Mouse (Mus musculus): ENCODE results near the gene Cacna1c.
A peak's percentile ranks its signal among the peaks of the same experiment; 100 is the strongest.

Cacna1c gene

DNA sequence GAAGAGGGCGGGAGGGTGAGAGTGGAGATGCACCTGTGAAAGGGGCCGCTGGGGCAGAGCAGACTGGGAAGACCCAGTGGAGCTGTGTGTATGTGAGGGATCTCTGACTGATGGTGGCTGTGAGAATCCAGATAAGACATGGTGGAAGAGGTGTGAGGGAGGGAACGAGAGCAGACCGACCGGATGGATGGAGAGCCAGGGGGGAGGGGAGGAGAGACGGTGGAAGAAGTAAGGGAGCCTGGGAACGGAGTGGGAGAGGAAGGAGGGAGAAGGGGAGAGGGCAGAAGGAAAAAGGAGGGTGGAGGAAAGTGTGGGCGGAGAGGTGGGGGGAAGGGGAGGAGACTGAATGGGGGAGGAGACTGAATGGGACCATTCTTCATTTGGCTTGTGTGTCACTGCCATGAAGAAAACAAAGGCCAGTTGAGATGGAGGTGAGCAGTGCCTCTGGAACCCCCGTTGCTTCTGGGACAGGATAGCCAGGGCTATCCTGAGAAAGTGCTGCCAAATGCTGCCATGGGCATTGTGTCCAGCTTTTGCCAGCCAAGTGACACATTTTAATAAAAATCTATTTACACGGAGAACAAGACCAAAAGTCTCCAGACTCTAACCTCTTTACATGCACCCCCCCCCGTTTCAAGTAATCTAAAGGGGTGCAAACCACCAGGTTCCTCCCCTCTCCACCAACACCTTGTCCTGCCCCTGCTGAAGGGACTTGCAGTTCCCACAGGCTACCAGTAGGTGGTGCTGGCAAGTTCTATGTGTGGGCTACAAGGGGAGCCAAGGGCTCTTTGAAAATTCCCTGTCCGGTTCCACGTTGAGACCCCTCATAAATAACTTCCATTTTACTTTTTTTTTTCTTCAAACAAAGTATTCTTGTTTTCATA, 273.6 kb downstream of the Cacna1c start:
- DNase-seq (ENCODE audit: low spot score) = peak; percentile 74

- no peak for DNase-seq (ENCODE audit: low spot score)
Observed at GRCm38 (mm10) chr6:118908176-118908575, 288.0 kb downstream of the Cacna1c start.

DNA sequence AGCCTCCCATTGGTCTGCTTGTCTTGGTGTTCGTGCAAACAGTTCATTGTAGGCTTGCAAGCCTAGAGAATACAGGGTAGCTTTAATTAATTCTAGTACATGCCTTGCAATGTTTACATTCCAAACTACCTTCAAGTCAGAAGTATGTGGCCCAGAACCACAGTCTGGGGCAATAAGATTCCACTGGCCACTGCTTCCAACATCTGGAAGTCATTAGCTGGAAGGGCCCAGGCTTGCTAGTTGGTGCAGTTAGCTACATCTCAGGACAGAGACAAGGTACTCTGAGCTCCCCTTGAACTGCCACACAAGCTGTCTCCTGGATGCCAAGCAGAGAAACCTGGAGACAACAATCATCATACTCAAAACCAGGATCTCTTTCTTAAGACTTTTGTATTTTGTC, 288.5 kb downstream of the Cacna1c start:
- no peak for DNase-seq (ENCODE audit: low spot score)

DNA sequence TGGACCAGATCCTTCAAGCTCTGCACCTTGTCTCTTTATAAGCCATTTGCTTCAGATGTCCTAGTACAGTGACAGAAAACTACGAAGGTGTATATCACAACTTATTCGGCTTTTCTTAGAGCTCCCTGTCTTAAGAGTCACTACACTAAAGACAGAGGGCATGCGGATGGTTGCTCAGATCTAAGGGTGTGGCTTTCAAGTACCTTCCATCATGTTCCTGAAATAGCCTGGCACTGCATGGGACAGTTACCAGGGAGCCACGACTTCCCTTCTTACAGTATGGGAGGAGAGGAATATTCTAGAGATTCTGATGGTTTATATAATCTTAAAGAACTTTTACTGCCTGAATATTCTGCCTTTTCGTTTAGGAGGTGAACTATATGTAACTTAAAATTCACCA, 289.3 kb downstream of the Cacna1c start:
- no peak for DNase-seq (ENCODE audit: low spot score)

GRCm38 (mm10) chr6:118899688-118900087, 296.5 kb downstream of the Cacna1c start:
- DNase-seq (ENCODE audit: low spot score) = no peak

DNA sequence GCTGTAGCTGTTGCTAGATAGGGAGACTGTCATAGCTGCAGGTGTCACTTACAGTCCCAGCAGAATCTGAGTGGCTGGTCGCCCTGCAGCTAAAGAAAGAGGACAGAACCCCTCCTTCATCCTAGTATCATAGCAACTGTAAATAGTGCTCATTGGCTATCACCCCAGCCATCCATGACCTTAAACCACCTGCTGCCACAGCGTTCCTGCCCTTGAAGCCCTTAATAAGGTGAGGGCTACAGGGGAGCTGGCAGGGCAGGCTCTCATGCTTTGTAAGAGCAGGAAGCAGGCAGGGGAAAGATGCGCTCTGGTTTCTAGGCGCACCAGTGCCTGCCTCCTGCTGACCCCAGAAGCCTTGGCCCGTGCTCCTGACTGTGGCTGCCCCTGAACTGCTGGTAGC, 299.1 kb downstream of the Cacna1c start:
- DNase-seq (ENCODE audit: low spot score) = no peak

DNA sequence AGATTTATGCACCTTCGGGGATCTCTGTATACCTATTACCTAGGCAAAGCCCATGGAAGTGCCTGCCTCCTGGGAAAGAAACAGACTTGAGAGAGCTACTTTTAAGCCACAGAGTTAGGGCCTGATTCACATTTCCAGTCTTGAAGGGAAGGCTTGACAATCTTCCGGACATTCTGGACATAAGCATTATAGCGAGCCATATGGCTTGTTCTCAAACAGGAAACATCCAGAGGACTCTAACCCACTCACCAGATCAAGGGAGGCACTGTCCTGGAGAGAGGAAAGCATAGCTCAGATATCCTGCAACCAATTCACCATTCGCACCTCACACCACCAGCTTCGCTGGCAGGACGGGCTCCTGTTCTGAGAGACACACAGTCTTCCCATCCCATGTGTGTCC, 302.2 kb downstream of the Cacna1c start:
- no peak for DNase-seq (ENCODE audit: low spot score)

DNA sequence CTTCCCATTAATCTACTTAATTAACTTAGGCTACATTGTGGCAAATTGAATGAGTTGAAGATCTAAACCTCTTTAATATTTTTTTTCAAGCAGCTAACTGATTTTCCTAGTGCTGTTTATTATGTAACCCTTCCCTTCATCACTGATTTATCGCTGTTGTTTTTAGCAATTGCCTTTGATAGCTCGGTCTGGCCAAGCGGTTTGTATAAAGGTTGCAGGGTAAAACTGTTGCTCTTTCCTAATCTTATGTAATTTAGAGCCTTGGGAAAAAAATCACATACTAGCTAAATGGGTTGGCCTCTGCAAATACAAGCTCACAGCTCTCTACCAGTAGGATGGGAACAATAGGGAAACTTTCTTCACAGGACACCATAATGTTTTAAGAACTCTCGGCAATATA, 306.8 kb downstream of the Cacna1c start:
- no peak for DNase-seq (ENCODE audit: low spot score)

GRCm38 (mm10) chr6:118887032-118887431, 309.2 kb downstream of the Cacna1c start:
- DNase-seq (ENCODE audit: low spot score) = no peak

DNA sequence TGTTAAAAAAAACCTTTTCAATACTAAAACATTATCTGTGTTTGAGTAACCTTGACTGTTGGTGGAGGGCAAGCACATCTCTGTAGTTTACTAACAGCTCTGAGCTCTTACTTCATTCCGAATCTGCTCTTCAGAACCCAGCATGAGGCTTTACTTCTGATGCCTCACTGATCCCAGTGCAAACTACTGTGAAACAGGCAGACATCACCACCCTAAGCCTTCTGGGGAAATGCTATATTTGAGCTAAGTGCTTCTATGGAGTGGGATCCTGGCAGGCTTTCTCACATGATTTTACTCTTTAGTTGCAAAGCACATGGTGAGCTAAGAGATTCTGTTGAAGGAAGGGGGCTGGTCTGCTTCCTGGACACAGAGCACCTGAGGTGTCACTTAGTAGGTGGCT, 311.3 kb downstream of the Cacna1c start:
- no peak for DNase-seq (ENCODE audit: low spot score)

- DNase-seq (ENCODE audit: low spot score) = no peak
Observed at GRCm38 (mm10) chr6:118884073-118884551, 312.1 kb downstream of the Cacna1c start.

DNA sequence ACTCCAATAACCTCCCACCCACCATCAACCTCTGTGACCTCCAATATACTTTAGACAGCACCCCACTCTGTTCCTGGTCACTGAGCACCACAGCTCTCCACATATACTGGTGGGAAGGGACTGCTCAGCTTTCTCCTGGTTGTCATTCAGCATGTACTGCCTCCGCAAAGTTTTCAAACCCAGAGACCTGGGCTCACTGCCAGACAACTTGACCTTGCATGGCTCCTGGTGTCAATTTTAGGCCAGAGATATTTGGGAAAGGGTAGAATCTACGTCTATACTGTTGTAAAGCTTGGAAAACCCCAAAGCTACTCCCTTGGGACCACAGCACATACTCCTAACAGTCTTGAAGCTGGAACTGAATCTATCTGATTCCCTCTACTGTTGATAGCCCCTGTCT, 320.0 kb downstream of the Cacna1c start:
- DNase-seq (ENCODE audit: low spot score) = peak; percentile 57

- no peak for DNase-seq (ENCODE audit: low spot score)
Observed at GRCm38 (mm10) chr6:118870241-118870841, 325.9 kb downstream of the Cacna1c start.

DNA sequence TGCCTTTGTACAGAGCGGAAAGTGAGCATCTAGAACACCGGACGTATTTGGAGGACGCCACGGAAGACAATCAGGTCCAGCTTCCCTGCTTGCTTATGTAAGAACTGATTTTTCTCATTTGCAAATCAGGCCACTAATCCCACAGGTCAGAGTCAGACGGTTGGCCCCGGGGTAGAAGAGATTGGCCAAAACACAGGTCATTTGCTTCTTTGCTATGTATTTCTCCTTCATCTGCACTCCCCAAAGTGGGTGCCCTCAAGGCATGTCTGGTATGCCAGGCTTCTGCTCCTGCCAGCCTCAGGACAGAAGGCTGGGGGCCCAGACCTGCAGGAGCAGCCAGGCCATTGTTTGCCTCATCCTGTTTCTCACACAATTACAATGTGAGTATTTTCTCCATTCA, 328.8 kb downstream of the Cacna1c start:
- DNase-seq (ENCODE audit: low spot score) = no peak

GRCm38 (mm10) chr6:118866889-118867288, 329.3 kb downstream of the Cacna1c start:
- DNase-seq (ENCODE audit: low spot score) = no peak

- DNase-seq (ENCODE audit: low spot score) = no peak
Observed at GRCm38 (mm10) chr6:118865777-118866380, 330.3 kb downstream of the Cacna1c start.

- no peak for DNase-seq (ENCODE audit: low spot score)
Observed at GRCm38 (mm10) chr6:118864696-118865620, 331.3 kb downstream of the Cacna1c start.

DNA sequence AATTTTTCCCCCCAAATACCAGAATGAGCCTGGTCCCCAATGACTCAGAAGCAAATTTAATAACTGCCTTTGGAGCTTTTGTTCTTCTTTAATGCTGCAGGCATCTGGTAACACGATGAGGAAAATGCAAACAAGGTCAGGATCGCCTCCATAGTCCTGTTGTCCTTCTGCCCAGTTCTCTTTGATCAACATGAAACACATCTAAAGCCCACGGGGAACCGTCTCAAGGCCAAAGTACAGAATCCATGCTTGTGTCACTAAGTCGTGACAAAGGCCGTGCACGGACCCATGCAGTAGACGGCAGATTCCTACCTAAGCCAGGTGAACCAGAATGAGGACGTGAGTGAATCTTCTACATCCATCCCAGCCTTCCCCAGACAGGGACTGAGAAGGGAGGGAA, 333.5 kb downstream of the Cacna1c start:
- DNase-seq (ENCODE audit: low spot score) = no peak

- no peak for DNase-seq (ENCODE audit: low spot score)
Observed at GRCm38 (mm10) chr6:118862091-118862490, 334.1 kb downstream of the Cacna1c start.

DNA sequence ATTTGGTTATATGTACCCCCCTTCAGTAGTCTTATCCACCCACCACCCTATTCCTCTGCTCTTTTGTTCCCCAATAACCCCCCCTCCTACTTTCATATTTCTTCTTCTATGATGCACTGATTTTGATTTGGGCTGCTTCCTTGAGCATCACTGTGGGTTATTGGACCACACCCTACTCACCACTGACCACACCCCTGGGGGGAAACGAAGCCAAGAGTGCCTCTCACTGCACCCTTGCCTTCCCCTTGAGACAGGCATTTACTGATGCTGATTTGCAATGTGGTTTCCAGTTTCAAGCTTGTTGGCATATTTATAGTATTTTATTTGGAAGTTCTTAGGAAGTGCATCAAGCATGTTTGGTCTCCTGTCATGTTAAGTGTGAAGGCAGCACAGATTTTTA, 337.8 kb downstream of the Cacna1c start:
- no peak for DNase-seq (ENCODE audit: low spot score)

- DNase-seq (ENCODE audit: low spot score) = no peak
Observed at GRCm38 (mm10) chr6:118852131-118852530, 344.1 kb downstream of the Cacna1c start.

DNA sequence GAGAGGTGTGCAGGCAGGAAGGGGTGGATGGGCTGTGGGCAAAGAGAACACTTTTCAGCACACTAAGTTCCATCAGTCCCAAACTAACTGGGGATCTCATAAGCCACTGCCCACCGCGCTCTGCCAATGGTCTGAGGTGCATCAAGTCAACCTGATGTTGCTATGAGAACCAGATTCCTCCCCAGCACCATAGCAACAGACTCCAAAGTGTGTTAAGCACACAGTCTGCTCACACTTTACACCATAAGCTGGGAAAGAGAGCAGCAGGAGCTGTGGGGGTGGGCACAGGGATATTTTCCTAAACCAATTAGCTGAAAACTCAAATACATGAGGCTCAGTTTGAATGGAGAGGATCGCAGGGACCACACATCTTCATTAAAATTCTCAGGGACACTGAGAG, 345.1 kb downstream of the Cacna1c start:
- no peak for DNase-seq (ENCODE audit: low spot score)

Measured in ovary, postnatal 36 days (tissue).